Mouse (Mus musculus) megakaryocyte-erythroid progenitor cell, adult 5-6 weeks (primary cell): Measurements from ENCODE around the gene Arfgap2. TPM values are rescaled to one million over a fixed set of nuclear protein-coding genes. Genes with fewer than 3 reads are reported as not detected.
"Not testable (repeated sequence)": the region's sequence is repeated elsewhere in the genome, so short reads cannot be mapped to it uniquely, and the experiment has no call there.

Experiments used
- ATAC-seq: replicated peaks from 2 replicates; pipeline ENCODE4 v1.8.0; 2016; ENCODE audit warnings: mild to moderate bottlenecking, inconsistent platforms; ENCODE audit not compliant: severe bottlenecking, poor library complexity, low FRiP score, low TSS enrichment
- total RNA-seq, 2 experiments: library from RNA; stranded (forward) in 1 of 2; stranded (reverse) in 1 of 2; fragments of 200-1000, 215-1000 nt in 1 of 2; fragments of >200 nt in 1 of 2; fragmentation: Nextera tagmentation in 1 of 2; gene quantifications; 2 replicates each; pipeline ENCODE4 v1.2.3; 2014 to 2017

The Arfgap2 gene
- total RNA-seq (2014; fragmentation: Nextera tagmentation) = 49.6 and 63.7 TPM in 2 replicates
- total RNA-seq (2017) = 30.9 and 37.1 TPM in 2 replicates

DNA sequence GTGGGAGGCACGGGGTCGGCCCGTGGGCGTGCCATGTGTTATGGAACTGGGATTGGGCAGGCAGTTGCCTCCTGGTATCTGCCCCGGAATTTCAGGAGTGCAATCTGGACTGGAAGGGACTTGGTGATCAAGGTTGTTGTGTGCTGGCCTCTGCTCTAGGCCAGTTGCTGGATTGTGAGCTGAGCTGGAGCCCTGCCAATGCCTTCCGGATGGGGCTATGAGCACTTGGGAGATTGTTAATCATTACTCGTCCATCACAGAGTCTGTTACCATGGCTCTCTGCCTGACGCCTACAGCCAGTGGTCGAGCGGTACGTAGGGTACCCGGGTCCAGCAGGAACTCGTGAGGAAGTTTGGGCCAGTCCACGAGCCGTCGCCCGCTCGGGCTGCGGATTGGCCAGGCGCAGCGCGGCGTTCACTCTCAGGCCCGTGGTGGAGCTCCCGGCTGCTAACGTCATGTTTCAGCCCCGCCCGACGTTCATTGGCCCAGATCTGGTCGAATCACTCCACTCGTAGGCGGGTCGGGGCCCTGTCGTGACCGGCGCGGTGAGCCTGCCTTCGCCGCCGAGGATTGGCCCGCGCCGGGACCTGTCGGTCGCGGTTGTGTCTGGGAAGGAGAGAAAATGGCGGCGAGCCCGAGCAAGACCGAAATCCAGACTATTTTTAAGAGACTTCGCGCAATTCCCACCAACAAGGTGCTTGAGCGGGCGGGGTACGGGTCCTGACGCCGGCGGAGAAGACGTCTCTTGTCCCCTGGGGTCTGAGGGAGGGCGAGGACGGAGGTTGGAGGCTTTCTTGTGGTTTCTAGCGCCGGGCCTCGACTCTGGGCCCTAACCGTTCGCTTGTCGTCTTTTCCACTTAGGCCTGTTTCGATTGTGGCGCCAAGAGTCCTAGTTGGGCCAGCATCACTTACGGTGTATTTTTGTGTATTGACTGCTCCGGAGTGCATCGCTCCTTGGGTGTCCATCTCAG lies at the start of gene Arfgap2:
TSS of gene Arfgap2 (plus strand) at position 264 of the 971 bp plus-strand sequence.
- ATAC-seq = peak; percentile 97

DNA sequence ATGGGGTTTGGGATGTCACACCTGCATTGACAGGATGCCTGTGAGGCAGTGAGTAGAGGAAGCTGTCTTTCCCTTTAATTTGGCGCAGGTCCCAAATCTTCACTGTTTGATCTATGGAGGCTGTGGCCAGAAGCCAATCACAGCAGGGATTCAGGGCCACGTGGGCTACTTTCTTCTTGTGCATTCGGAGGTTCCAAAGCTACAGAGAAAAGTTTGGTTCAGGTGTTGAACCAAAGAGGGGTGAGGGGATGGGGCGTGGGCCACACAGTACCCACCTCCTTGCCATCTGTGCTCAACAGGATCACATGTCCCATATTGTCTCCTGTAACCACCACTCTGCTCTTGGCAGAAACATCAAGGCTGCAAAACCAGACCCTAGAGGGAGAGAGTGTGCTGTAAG lies 47.7 kb upstream of the Arfgap2 start:
- no peak for ATAC-seq

DNA sequence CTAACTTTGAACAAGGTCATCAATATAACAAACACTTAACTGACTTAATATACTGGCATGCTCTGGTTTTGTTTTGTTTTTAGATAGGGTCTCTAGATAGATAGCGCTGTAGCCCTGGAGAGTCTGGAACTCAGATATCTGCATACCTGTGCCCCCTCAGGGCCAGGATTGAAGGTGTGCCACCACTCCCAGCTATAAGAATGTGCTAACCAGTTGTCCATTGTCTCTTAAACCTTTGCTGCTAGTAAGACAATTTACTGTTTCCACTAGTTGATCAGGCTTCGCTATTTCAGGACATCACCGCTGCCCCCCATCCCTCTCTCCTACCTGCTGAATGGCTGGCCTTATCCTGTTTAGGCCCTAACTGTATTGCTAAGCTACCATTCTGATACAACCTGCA lies 44.3 kb upstream of the Arfgap2 start:
- ATAC-seq = no peak

DNA sequence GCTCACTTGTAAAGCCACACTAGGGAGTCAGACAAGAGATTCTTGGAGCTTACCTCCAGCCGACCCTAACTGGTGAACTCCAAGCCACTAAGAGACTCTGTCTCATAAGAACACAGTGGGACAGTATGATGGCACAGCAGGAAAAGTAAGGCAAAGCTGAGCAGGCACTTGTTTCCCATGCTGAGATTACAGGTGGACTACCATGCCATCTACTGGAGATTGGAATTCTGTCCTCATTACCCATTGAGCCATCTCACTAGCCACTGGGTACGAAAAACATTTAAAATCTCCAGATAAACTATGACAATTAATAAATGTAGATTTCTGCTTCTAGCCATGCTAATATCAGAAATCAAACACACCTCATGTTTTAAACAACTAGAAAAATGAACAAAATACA lies 41.2 kb upstream of the Arfgap2 start:
- no peak for ATAC-seq

DNA sequence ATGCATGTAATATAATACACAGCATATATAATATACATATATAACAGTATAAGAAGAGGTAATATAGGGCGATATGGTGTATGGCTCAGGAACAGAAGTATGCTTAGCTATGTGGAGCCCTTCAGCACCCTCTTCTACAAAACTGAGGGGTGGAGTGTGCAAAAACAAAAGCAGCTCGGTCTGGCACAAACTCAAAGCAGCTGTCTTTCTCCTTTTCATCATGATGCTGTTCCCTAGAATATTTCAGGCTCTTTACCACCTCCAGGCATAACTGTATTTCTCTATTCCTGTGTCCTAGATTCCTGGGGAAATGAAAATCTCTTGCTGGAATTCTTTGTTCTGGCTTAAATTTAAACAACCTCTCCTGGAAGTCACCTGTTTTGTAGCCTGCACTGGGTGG lies 35.0 kb upstream of the Arfgap2 start:
- ATAC-seq = no peak

DNA sequence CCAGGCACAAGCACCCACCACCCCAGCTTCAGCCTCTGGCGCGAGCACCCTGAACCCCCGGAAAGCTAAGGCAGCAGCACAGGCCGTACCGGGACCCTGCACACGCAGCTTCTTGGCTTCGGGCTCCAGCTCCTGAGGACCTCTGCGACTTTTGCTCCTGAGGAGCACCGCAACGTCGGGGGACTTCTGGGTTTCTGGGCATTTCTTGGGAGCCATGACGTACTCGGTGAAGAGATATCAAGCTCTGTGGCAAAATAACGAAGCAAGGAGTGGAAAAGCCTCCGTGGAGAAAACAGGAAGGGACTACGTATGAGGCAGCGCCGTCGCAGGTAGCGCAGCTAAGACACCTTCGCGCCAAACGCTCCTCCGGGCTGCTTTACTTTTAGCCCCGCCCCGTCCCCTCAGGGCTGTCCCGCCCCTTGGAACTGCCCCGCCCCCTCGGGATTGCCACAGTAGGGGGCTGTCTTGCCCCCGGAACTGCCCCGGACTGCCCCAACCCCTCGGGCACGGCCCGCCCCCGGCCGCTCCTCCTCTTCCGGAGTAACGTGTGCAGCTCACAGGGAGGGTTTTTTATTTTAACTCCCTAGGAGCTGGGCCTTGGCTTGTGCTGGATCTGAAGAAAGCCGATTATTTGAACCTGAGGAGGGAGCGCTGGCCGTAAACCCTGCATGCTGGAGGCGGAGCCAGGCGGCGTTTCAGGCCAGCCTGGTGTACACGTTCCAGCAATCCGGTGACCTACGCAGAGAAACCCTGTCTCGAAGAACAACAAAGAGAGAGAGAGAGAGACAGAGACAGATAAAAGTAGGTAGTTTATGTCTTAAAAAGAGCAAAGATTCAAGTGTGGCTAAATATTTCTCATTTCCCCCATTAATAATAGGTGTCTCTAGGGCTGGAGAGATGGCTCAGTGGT lies 27.9 kb upstream of the Arfgap2 start, which contains the start of gene Ddb2:
TSS of gene Ddb2 (minus strand) at position 382 of the 910 bp plus-strand sequence.
- peak; percentile 98 for ATAC-seq

DNA sequence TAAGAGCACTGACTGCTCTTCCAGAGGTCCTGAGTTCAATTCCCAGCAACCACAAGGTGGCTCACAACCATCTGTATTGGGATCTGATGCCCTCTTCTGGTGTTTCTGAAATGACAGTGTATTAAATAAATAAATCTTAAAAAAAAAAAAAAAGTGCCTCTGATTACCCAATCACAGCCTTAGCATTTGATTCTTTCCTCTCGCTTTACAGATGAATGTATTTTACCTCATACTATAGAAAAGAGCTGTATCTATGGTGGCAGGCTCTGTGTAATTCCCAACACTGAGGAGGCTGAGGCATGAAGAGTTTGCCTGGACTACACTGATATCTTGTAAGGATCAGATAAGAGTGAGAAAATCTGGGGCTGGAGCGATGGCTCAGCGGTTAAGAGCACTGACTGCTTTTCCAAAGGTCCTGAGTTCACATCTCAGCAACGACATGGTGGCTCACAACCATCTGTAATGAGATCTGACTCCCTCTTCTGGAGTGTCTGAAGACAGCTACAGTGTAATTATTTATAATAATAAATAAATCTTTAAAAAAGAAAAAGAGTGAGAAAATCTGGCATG lies 27.2 kb upstream of the Arfgap2 start:
- ATAC-seq = not testable (repeated sequence)

DNA sequence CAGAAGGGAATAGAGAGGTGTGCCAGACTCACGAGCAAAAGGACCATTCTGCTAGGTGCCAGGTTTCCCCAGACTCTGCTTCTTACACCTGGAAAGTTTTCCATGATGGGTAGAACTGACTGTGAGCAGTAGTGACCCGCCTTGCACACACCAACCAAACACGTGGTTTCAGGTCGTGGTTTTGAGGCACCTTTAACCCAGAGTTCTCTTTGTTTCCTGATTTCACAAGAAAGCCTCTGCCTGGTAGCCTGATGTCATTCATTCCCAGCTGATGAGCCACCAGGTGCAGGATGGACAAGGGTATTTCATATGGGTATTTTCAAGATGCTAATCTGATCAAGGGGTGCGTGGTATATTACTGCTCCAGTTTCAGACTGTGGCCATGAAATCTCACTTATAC lies 22.2 kb upstream of the Arfgap2 start:
- ATAC-seq = no peak

DNA sequence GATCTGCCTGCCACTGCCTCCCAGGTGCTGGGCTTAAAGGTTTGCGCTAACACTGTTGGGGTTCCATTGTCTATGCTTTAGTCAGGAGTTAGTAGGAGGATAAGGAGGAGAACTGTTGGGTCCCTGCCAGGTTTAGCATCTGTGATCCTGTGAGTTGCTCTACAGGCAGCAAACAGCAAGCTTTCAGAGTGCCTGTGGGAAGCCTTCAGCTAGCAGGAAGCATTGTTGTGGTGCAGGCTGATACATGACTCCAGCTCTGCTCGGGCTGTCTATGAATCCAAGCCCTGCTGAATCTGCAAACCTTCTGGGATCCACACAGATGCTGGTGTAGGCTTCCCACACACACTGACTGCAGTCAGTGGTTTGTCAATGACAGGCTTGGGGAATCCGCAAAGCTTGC lies 21.4 kb upstream of the Arfgap2 start:
- peak; percentile 49; the same call in 1 of the 2 replicates for ATAC-seq

DNA sequence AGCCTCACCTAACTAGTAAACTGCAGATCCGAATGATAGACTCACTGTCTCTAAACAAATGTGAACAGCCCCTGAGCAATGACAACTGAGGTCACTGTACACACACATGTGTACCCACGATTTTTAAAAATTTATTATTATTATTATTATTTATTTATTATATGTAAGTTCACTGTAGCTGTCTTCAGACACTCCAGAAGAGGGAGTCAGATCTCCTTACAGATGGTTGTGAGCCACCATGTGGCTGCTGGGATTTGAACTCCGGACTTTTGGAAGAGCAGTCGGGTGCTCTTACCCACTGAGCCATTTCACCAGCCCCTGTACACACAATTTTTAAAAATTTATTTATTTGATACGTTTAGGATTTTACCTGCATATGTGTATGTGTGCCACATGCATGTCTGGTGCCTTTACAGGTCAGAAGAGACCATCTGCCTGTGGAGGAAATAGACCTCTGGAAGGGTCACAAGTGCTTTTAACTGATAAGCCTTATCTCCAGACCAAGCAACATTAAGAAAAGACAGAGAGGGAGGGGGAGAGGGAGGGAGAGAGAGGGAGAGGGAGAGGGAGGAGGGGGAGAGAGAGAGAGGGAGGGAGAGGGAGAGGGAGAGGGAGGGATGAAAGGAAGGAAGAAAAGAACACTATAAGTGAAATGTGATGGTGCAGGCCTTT lies 20.1 kb upstream of the Arfgap2 start:
- ATAC-seq = peak; percentile 84

DNA sequence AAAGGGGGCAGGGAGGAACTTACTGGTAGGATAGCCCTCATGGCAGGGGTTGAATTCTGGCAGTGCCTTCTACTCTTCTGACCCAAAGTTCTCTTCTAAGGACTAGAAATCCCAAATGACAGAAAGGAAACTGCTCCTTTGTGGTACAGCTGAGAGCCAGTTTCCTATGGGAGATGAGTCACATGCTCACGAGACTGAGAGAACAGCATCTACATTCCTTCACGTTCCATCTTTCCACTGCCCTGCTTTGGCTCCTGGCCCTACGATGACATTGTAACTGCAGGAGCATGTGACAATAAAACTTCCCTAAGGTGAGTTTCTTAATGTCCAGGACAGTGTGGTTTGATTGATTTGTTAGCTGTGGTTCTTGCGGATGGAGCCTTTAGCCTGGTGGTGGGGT lies 16.4 kb upstream of the Arfgap2 start:
- ATAC-seq = no peak

DNA sequence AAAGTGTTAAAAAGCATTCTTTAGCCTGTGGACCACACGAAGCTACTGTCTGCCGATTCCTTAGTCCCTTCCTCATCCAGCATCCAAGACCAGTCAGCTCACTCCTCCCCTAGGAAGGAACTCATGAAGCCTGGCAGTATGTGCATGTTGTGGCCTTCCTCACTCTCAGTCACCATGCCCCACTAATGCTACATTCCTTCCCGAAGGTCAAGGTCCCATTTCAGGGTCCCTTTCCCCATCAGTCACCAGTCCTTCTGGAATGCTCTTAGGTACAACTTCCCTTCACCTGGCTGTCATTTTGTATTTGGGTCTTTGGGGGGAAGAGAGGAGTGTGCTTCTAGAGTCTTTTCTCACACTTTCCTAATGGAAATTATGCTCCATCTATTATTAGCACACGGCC lies 12.8 kb upstream of the Arfgap2 start:
- ATAC-seq = no peak

DNA sequence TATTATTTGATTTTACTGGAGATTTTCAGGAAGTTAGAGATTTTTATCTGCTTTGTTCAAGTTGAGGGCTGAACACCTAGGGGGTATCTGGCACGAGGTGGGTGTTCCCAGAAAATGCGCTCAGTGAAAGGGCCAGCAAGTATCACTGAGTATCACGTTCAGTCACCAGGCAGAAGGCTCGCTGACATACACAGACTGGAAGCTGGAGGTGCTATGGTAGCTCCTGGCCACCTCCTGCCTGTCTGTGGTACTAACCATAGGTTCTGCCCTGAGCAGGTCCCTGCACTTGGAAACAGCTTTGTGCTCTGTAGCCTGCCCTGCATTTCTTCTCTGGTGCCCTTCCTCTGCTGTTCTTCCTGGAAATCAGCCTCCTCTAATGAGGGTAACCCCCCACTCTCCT lies 12.3 kb upstream of the Arfgap2 start:
- no peak for ATAC-seq

DNA sequence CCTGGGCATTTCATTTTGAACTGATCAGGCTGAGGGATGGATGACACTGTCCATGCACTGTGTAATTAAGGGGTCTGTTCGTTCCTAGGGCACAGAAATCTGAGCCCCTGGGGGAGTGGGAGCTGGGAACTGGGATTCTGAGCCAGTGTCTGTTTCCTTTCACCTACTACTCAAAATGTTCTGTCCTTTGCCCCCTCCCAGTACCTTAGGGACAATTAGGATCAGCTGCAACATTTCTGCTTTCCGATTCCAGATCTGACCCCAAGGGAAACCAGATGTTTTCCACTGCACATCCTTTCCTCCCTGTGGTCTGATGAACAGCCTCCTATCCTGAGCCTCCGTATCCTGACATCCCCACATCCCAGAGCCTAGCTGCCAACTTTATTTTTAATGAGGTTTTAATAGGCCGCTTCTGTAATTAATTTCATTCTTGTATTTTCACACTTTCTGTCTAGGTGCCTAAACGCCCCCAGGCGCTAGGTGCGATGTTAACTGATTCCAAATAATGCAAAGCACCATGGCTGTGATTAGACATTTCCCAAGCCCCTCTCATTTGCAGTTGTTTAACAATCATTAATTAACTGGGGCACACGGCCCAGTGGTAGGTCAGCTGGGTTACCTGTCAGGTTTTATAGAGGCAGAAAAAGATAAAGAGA lies 9.9 kb upstream of the Arfgap2 start:
- no peak for ATAC-seq

DNA sequence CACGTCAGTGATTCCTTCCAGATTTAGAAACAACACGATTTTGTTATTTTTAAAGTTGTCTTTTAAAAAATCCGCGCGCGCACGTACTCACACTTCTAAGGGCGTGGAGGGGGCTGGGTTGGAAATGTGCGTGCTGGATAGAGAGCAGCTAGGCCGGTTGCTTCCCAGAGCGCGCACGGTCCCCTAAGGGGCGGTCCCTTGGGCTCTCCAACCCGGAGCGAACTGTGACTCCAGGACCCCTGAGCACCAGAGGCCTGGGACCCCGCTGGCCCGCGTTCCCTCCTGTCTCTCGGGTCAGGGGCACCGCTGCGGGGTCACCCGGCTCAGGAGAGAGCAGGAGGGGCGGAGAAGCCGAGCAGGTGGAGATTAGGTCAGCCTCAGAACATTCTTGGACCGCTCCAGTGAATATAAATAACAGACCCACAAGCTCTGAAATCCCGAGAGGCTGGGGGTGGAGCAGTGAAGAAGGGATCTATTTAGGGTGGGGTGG lies 9.1 kb upstream of the Arfgap2 start, which contains the start of gene Pacsin3:
TSS of gene Pacsin3 (plus strand) at position 294 of the 490 bp plus-strand sequence.
- no peak for ATAC-seq

DNA sequence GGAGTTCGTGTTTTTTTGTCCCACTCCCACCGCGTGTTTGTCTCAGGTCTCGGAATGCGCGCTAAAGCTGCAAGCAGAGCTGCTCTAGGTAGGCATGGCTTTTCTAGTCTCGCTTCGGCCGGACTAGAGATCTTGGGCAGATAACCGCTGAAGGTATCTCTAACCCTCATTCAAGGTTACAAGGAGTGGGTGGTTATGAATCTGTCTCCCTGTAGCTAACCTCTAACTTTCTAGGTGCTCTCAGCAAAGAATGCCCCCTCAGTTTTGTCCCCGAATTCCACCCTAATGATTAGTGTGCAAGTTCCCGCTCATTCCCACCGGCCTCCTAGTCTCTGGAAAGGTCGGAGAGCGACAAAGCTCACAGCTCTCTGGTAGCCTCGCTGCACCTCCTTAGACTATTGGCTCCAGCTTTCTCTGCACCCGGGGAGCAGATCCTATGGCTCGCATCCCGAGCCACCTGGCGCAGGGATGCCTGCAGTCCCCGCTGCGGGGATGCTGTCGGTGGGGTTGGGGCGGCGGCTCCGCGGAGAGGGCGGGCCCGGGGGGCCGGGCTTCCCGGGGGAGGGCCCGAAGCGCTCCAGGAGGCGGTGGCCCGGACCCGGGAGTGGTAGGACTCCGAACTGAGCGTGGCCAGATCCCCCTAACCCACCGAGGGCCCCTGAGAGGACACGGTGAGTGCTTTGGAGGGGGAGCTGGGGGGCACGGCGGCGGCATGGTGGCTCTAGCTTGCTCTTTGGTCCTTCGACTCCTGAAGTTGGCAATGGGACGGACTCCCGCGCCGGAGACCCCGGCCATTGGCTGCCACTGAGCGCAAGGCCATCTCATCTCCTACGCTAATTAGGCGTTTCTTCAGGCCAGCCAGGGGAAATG lies 8.3 kb upstream of the Arfgap2 start:
- no peak for ATAC-seq

DNA sequence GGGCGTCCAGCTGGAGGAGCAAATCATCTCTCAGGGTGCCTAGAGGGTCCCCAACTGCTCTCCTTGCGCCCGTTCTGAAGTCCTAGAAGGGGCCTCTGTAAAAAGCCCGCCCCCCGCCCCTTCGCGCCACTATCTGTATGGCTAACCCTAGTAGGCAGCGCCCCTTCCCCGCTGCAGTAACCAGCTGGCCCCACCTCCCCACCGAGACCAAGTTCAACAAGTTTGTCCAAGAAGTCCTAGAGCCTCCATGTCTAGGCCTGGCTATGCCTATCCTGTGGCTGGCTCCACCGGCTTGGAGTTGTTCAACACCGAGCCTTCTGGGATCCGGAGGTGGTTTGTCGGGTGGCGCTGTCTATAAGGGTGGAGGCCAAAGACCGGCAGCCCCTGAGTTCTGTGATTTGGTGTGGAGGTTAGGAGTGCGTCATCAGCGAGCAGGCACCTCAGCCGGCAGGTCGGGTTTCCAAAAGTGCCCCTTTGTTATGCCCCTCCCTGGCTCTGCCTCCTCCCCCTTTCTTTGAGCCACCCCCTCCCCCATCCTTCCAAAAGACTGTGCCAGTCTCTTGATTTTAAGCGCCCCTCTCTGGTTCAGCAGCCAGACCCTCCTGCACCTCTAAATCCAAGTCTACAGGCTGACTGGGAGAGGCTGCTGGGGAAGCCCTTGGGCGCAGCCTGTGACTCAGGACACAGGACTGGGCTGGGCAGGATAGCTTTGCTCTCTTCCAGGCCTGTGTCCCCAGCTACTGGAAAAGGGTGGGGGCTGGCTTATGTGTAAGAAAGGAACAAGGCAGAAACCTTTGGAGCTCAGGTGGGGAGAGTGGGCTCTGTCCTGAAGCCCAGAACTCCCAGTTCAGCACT lies 7.4 kb upstream of the Arfgap2 start:
- ATAC-seq = no peak
